Mouse (Mus musculus): Measurements from ENCODE around the gene Pik3cb.

The Pik3cb gene

GRCm38 (mm10) chr9:99145756-99146155 is 5.3 kb upstream of the Pik3cb start:
- DNase-seq = no peak

- DNase-seq = no peak
Observed at GRCm38 (mm10) chr9:99144416-99144989, 4.1 kb upstream of the Pik3cb start.

GRCm38 (mm10) chr9:99141618-99142017 is 1.2 kb upstream of the Pik3cb start:
- DNase-seq = no peak

- DNase-seq = no peak
Observed at GRCm38 (mm10) chr9:99141171-99141570, 750 bp upstream of the Pik3cb start.

- DNase-seq = no peak
Observed at GRCm38 (mm10) chr9:99139194-99140023, 1.0 kb downstream of the Pik3cb start.

- DNase-seq = no peak
Observed at GRCm38 (mm10) chr9:99137301-99137700, 3.1 kb downstream of the Pik3cb start.

GRCm38 (mm10) chr9:99131951-99132470 is 8.4 kb downstream of the Pik3cb start:
- no peak for DNase-seq

- DNase-seq = no peak
Observed at GRCm38 (mm10) chr9:99131119-99131518, 9.3 kb downstream of the Pik3cb start.

- DNase-seq = no peak
Observed at GRCm38 (mm10) chr9:99127578-99127977, 12.8 kb downstream of the Pik3cb start.

- no peak for DNase-seq
Observed at GRCm38 (mm10) chr9:99122749-99123148, 17.7 kb downstream of the Pik3cb start.

GRCm38 (mm10) chr9:99112409-99112808 is 28.0 kb downstream of the Pik3cb start:
- DNase-seq = no peak

GRCm38 (mm10) chr9:99111085-99111484 is 29.3 kb downstream of the Pik3cb start:
- DNase-seq = no peak

GRCm38 (mm10) chr9:99110213-99110612 is 30.2 kb downstream of the Pik3cb start:
- DNase-seq = no peak

GRCm38 (mm10) chr9:99109585-99109984 is 30.8 kb downstream of the Pik3cb start:
- no peak for DNase-seq

- DNase-seq = peak; percentile 10
Observed at GRCm38 (mm10) chr9:99104449-99104848, 36.0 kb downstream of the Pik3cb start.

GRCm38 (mm10) chr9:99103865-99104264 is 36.6 kb downstream of the Pik3cb start:
- no peak for DNase-seq

- no peak for DNase-seq
Observed at GRCm38 (mm10) chr9:99098482-99099129, 41.8 kb downstream of the Pik3cb start.

GRCm38 (mm10) chr9:99097668-99098067 is 42.8 kb downstream of the Pik3cb start:
- no peak for DNase-seq

GRCm38 (mm10) chr9:99095192-99095591 is 45.2 kb downstream of the Pik3cb start:
- no peak for DNase-seq

GRCm38 (mm10) chr9:99090546-99090945 is 49.9 kb downstream of the Pik3cb start:
- no peak for DNase-seq

- no peak for DNase-seq
Observed at GRCm38 (mm10) chr9:99089904-99090303, 50.5 kb downstream of the Pik3cb start.

GRCm38 (mm10) chr9:99081718-99082117 is 58.7 kb downstream of the Pik3cb start:
- no peak for DNase-seq

- DNase-seq = no peak
Observed at GRCm38 (mm10) chr9:99081308-99081707, 59.1 kb downstream of the Pik3cb start.

- DNase-seq = no peak
Observed at GRCm38 (mm10) chr9:99080657-99081056, 59.8 kb downstream of the Pik3cb start.
